Mouse (Mus musculus): ENCODE results near the gene Ccdc88b. TPM values are rescaled to one million over a fixed set of nuclear protein-coding genes. Genes with fewer than 3 reads are reported as not detected.

The Ccdc88b gene
- polyA plus RNA-seq, 1 experiment from 2014 or later = 0.68 TPM

GRCm38 (mm10) chr19:6859971-6860370 lies 2.0 kb upstream of the Ccdc88b start:
- no peak for ATAC-seq
- peaks cover 4% of the 10 kb centered on the region for H3K4me1 ChIP-seq (replicated peaks; ENCODE audit: control insufficient read depth, insufficient read depth, low read length)
- no peak overlapping the region for H3K4me3 ChIP-seq (replicated peaks; ENCODE audit: low read length)
- no peaks in the 10 kb centered on the region for H3K27me3 ChIP-seq (replicated peaks; ENCODE audit: control insufficient read depth, insufficient read depth, low read length)
- no peak overlapping the region for H3K9ac ChIP-seq (replicated peaks; ENCODE audit: low read depth, low read length)
- H3K36me3 ChIP-seq (ENCODE audit: control insufficient read depth, insufficient read depth) = no peaks in the 10 kb centered on the region
- 85% methylated on average over 3 of the region's 3 CpGs for WGBS
- H3K27ac ChIP-seq (ENCODE audit: low read length) = no peak overlapping the region
- H3K4me2 ChIP-seq (ENCODE audit: low read length) = no peak overlapping the region
- H3K9me3 ChIP-seq (ENCODE audit: control insufficient read depth, low read length) = no peaks in the 10 kb centered on the region

DNA sequence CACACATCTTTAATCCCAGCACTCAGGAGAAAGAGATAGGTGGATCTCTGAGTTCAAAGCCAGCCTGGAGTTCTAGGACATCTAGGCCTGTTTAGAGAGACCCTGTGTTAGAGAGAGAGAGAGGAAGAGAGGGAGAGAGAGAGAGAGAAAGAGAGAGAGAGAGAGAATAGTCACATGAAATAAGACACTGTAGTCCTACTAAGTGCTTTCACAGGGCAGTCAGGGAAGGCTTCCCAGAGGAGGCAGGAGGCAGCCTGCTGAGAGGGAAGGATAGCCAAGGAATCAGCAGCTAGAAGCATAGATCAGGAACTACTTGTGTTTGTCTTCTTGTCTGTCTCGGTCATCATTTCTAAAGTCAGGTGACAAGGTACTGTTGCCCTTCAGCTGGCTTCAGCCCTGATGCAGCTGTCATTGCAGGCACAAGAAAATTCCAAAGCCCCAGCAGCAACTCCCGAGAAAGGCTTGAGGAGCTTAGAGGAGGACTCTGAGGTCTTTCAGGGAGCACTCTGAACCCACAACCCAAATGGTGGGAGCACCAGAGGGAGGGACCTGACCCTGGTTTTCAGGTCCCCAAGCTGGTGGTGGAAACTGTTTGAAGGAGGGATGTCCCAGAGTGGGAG lies 1.1 kb upstream of the Ccdc88b start:
- Histone ChIP-seq H3K27ac (ENCODE audit: low read length) (no peak overlapping the region), H3K9me3 (ENCODE audit: control insufficient read depth, low read length) (no peaks in the 10 kb centered on the region), H3K4me1 (replicated peaks; ENCODE audit: control insufficient read depth, insufficient read depth, low read length) (peaks cover 6% of the 10 kb centered on the region), H3K36me3 (ENCODE audit: control insufficient read depth, insufficient read depth) (no peaks in the 10 kb centered on the region), H3K4me3 (replicated peaks; ENCODE audit: low read length) (no peak overlapping the region), H3K9ac (replicated peaks; ENCODE audit: low read depth, low read length) (no peak overlapping the region), H3K27me3 (replicated peaks; ENCODE audit: control insufficient read depth, insufficient read depth, low read length) (0 out of 2 replicates have a peak, but pooled peaks cover 2% of the 10 kb centered on the region), H3K4me2 (ENCODE audit: low read length) (no peak overlapping the region)
- 74% methylated on average over 2 of the region's 2 CpGs for WGBS
- no peak for ATAC-seq

DNA sequence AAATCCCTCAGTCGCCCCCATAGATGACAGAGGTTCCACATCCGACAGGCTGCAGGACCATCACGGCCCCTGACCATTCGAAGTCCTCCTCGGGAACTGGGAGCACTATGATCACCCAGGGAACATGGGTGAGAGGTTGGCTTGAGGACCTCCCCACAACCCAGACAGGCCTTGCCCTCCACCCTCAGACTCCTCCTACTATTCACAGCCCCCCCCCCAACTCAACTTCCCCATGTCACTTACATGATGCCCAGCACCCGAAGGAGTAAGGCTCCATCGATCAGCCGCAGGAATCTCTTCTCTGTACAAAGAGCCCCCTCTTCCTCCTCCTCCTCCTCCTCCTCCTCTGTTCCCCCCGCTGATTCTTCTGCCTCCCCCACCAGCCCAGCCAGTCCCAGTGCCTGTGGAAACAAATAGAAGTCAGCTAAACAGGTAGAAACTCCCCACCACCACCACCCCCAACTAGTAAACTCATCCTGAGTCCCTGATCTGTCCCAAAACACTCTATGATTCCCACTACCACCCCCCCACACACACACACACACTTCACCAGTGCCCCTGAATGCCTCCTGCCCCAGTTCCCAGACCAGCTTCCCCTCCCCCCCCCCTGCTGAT lies 513 bp downstream of the Ccdc88b start:
- Histone ChIP-seq H3K27ac (ENCODE audit: low read length) (no peak overlapping the region), H3K4me3 (replicated peaks; ENCODE audit: low read length) (no peak overlapping the region), H3K36me3 (ENCODE audit: control insufficient read depth, insufficient read depth) (no peaks in the 10 kb centered on the region), H3K27me3 (replicated peaks; ENCODE audit: control insufficient read depth, insufficient read depth, low read length) (0 out of 2 replicates have a peak, but pooled peaks cover 2% of the 10 kb centered on the region), H3K9ac (replicated peaks; ENCODE audit: low read depth, low read length) (no peak overlapping the region), H3K4me2 (ENCODE audit: low read length) (no peak overlapping the region), H3K4me1 (replicated peaks; ENCODE audit: control insufficient read depth, insufficient read depth, low read length) (peaks cover 6% of the 10 kb centered on the region), H3K9me3 (ENCODE audit: control insufficient read depth, low read length) (no peaks in the 10 kb centered on the region)
- 74% methylated on average over 9 of the region's 9 CpGs for WGBS
- ATAC-seq = no peak

DNA sequence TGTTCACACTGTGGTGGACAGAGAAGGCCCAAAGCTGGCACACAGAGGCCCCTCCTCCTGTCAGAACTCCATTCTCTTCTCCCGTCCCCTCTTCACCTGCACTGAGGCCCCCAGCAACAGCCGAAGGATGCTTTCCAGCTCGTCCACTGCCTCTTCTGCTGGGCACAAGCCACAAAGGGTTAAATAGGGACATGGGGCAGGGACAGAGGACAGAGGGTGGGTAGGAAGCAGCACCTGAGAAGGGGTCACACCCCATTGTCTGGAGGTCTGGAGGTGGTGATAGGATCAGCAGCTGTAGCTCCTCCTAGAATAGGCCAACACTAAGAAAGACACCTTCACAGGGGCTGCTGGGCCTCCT lies 1.0 kb downstream of the Ccdc88b start:
- WGBS = 40% methylated on average over 3 of the region's 3 CpGs
- ATAC-seq = no peak
- Histone ChIP-seq H3K9ac (replicated peaks; ENCODE audit: low read depth, low read length) (no peak overlapping the region), H3K4me1 (replicated peaks; ENCODE audit: control insufficient read depth, insufficient read depth, low read length) (peaks cover 6% of the 10 kb centered on the region), H3K4me2 (ENCODE audit: low read length) (no peak overlapping the region), H3K27me3 (replicated peaks; ENCODE audit: control insufficient read depth, insufficient read depth, low read length) (0 out of 2 replicates have a peak, but pooled peaks cover 2% of the 10 kb centered on the region), H3K4me3 (replicated peaks; ENCODE audit: low read length) (no peak overlapping the region), H3K36me3 (ENCODE audit: control insufficient read depth, insufficient read depth) (no peaks in the 10 kb centered on the region), H3K27ac (ENCODE audit: low read length) (no peak overlapping the region), H3K9me3 (ENCODE audit: control insufficient read depth, low read length) (no peaks in the 10 kb centered on the region)

DNA sequence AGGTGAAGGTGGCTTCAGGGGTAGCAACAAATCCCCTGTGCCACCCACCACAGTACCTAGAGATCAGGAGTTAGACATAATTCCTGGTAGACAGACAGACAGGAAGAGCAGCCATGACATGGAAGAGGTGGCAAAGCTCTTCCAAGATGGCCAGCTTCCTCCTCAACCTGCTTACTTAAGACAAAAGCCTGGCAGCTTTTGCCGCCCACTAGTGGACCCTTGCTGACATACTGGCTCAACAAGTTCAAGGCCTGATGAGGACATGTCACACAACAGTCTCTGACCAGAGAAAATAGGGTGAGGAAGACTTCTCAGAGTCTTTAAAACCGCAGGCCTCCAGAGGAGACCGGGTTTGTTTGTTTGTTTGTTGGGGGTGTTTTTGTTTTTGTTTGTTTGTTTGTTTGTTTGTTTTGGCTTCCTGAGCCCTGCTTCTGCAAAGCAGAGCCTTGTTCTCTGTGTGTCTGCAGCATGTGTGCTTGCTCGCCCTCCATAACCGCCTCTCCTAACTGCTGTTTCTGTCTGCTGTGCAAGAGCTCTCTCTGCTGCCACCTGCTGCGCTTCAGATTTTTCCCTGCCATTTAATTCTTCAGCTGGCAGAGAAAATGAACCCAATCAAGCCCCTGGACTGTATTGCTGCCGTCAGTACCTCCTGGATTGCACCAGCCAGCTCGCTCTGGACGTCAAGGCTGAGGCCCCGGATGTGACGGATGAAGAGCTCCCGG lies 1.6 kb downstream of the Ccdc88b start:
- Histone ChIP-seq H3K27ac (ENCODE audit: low read length) (no peak overlapping the region), H3K27me3 (replicated peaks; ENCODE audit: control insufficient read depth, insufficient read depth, low read length) (0 out of 2 replicates have a peak, but pooled peaks cover 2% of the 10 kb centered on the region), H3K4me2 (ENCODE audit: low read length) (no peak overlapping the region), H3K9me3 (ENCODE audit: control insufficient read depth, low read length) (no peaks in the 10 kb centered on the region), H3K9ac (replicated peaks; ENCODE audit: low read depth, low read length) (no peak overlapping the region), H3K4me1 (replicated peaks; ENCODE audit: control insufficient read depth, insufficient read depth, low read length) (peaks cover 6% of the 10 kb centered on the region), H3K4me3 (replicated peaks; ENCODE audit: low read length) (no peak overlapping the region), H3K36me3 (ENCODE audit: control insufficient read depth, insufficient read depth) (no peaks in the 10 kb centered on the region)
- WGBS = 34% methylated on average over 12 of the region's 12 CpGs
- peak; percentile 67 for ATAC-seq

- 11% methylated on average over 38 of the region's 38 CpGs for WGBS
- ATAC-seq = peak; percentile 73
- no peak overlapping the region; the same call in 1 of the 2 replicates for H3K4me3 ChIP-seq (replicated peaks; ENCODE audit: low read length)
- no peak overlapping the region for H3K9ac ChIP-seq (replicated peaks; ENCODE audit: low read depth, low read length)
- peaks cover 6% of the 10 kb centered on the region for H3K4me1 ChIP-seq (replicated peaks; ENCODE audit: control insufficient read depth, insufficient read depth, low read length)
- no peak overlapping the region for H3K27ac ChIP-seq (ENCODE audit: low read length)
- no peaks in the 10 kb centered on the region for H3K36me3 ChIP-seq (ENCODE audit: control insufficient read depth, insufficient read depth)
- H3K9me3 ChIP-seq (ENCODE audit: control insufficient read depth, low read length) = no peaks in the 10 kb centered on the region
- 0 out of 2 replicates have a peak, but pooled peaks cover 2% of the 10 kb centered on the region for H3K27me3 ChIP-seq (replicated peaks; ENCODE audit: control insufficient read depth, insufficient read depth, low read length)
- H3K4me2 ChIP-seq (ENCODE audit: low read length) = peak overlapping the region; percentile 40
These were observed 2.6 kb downstream of the Ccdc88b start for GRCm38 (mm10) chr19:6855225-6856031.

GRCm38 (mm10) chr19:6854658-6855057 lies 3.4 kb downstream of the Ccdc88b start:
- Histone ChIP-seq H3K4me2 (ENCODE audit: low read length) (no peak overlapping the region), H3K27ac (ENCODE audit: low read length) (no peak overlapping the region), H3K4me1 (replicated peaks; ENCODE audit: control insufficient read depth, insufficient read depth, low read length) (peaks cover 6% of the 10 kb centered on the region), H3K36me3 (ENCODE audit: control insufficient read depth, insufficient read depth) (no peaks in the 10 kb centered on the region), H3K9ac (replicated peaks; ENCODE audit: low read depth, low read length) (no peak overlapping the region), H3K4me3 (replicated peaks; ENCODE audit: low read length) (no peak overlapping the region), H3K27me3 (replicated peaks; ENCODE audit: control insufficient read depth, insufficient read depth, low read length) (peaks cover 2% of the 10 kb centered on the region; the same call in 1 of the 2 replicates), H3K9me3 (ENCODE audit: control insufficient read depth, low read length) (no peaks in the 10 kb centered on the region)
- ATAC-seq = no peak
- 89% methylated on average over 12 of the region's 12 CpGs for WGBS

DNA sequence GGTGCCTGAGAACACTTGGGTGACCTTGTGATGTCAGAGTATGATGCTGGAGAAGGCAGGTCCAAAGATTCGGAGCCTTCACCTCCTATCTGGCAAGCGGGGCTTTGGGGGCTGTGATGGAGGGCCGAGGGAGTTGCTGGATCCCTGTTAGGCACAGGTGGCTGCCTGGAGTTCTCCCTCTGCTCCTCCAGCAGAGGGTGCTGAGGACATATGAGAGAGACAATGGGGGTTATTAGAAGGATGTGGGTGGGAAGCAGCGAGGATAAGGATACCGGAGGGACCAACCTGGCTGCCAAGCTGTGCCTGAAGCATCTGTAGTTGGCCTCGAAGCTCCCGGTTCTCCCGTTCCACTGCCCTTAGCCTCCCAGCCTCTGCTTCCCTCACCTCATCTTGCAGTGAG lies 4.1 kb downstream of the Ccdc88b start:
- Histone ChIP-seq H3K27ac (ENCODE audit: low read length) (no peak overlapping the region), H3K4me3 (replicated peaks; ENCODE audit: low read length) (no peak overlapping the region), H3K9ac (replicated peaks; ENCODE audit: low read depth, low read length) (no peak overlapping the region), H3K9me3 (ENCODE audit: control insufficient read depth, low read length) (no peaks in the 10 kb centered on the region), H3K4me2 (ENCODE audit: low read length) (no peak overlapping the region), H3K36me3 (ENCODE audit: control insufficient read depth, insufficient read depth) (no peaks in the 10 kb centered on the region), H3K27me3 (replicated peaks; ENCODE audit: control insufficient read depth, insufficient read depth, low read length) (peaks cover 7% of the 10 kb centered on the region; the same call in 1 of the 2 replicates), H3K4me1 (replicated peaks; ENCODE audit: control insufficient read depth, insufficient read depth, low read length) (peaks cover 6% of the 10 kb centered on the region)
- ATAC-seq = no peak
- WGBS = 79% methylated on average over 8 of the region's 8 CpGs

Measured in forebrain, embryonic 16.5 days (tissue).